Mouse (Mus musculus) liver, postnatal 0 days (tissue): ENCODE results near the gene Ces1d. TPM values are rescaled to one million over a fixed set of nuclear protein-coding genes. Genes with fewer than 3 reads are reported as not detected.

ENCODE experiments used
- ATAC-seq: fragments of 200-750 bp; cut with Nextera tagmentation; 2 replicates; pipeline ENCODE4 v1.8.0; 2017; ENCODE audit warnings: mild to moderate bottlenecking, moderate library complexity
- DNase-seq: peaks from one replicate; pipeline ENCODE4 v3.0.0-alpha.2; 2016
- H3K27ac ChIP-seq: fragments of 300-500 bp; sonication (generic); 2 replicates; pipeline ENCODE4 v1.5.1; 2014; ENCODE audit warnings: antibody characterized with exemption, moderate library complexity, mild to moderate bottlenecking, low read depth
- H3K27me3 ChIP-seq: fragments of 300-500 bp; sonication (generic); 2 replicates; pipeline ENCODE4 v1.6.1; 2014; ENCODE audit warnings: low read length, control low read depth, mixed read lengths; ENCODE audit not compliant: insufficient read depth
- H3K36me3 ChIP-seq: fragments of 300-500 bp; sonication (generic); replicated peaks from 2 replicates; pipeline ENCODE4 v1.6.1; 2014; ENCODE audit warnings: mild to moderate bottlenecking, control low read depth, low read length, moderate library complexity, mixed read lengths; ENCODE audit not compliant: insufficient read depth
- H3K4me1 ChIP-seq: fragments of 300-500 bp; sonication (generic); 2 replicates; pipeline ENCODE4 v1.6.1; 2014; ENCODE audit warnings: antibody characterized with exemption, mild to moderate bottlenecking, control low read depth; ENCODE audit not compliant: insufficient read depth
- H3K4me2 ChIP-seq: fragments of 300-500 bp; sonication (generic); 2 replicates; pipeline ENCODE4 v1.6.1; 2014; ENCODE audit warnings: low read depth, mild to moderate bottlenecking, low read length, moderate library complexity, mixed read lengths
- H3K4me3 ChIP-seq: fragments of 300-500 bp; sonication (generic); 2 replicates; pipeline ENCODE4 v1.5.1; 2014; ENCODE audit warnings: low read depth, low read length
- H3K9ac ChIP-seq: fragments of 300-500 bp; sonication (generic); replicated peaks from 2 replicates; pipeline ENCODE4 v1.6.1; 2014; ENCODE audit warnings: mild to moderate bottlenecking, moderate library complexity
- H3K9me3 ChIP-seq: fragments of 300-500 bp; sonication (generic); 2 replicates; pipeline ENCODE4 v1.6.1; 2016; ENCODE audit warnings: mild to moderate bottlenecking, control low read depth, low read length, mixed read lengths
- CTCF ChIP-seq: sonication (generic); IDR thresholded peaks from 2 replicates; pipeline ENCODE4 v1.5.1; 2016; ENCODE audit warnings: antibody characterized with exemption, low read depth
- EP300 ChIP-seq: IDR thresholded peaks from 2 replicates; pipeline ENCODE4 v1.6.1; 2016; ENCODE audit warnings: antibody characterized with exemption, low read depth, mild to moderate bottlenecking
- WGBS: fragments of 180-500 bp; shearing (Covaris S2); extraction: QIAGEN DNeasy Blood & Tissue Kit; methylation state at CpG from one replicate; pipeline ENCODE4 v1.1.7; 2014; ENCODE audit not compliant: insufficient replicate concordance; 5-methylcytosine and 5-hydroxymethylcytosine counted together
- polyA plus RNA-seq: library from polyadenylated mRNA; unstranded; fragments of >200 nt; fragmentation: Nextera tagmentation; extraction: Ambion mirVana; gene quantifications from 2 replicates; pipeline ENCODE4 v1.2.1, GENCODE M21; 2015

Ces1d gene
- polyA plus RNA-seq, 1 experiment from 2014 or later = 216 TPM

GRCm38 (mm10) chr8:93131233-93131980, 66.2 kb downstream of the Ces1d start, which contains the start of gene Ces1c:
Gene Ces1c (minus strand): TSS chr8:93131283.
- Histone ChIP-seq H3K4me1 (peaks cover 2% of the 10 kb centered on the region; the same call in 1 of the 2 replicates), H3K27ac (peak within 1 kb of the TSS; percentile 71), H3K9ac (no peak within 1 kb of the TSS), H3K4me3 (no peak within 1 kb of the TSS), H3K9me3 (no peaks in the 10 kb centered on the region), H3K4me2 (peak within 1 kb of the TSS; percentile 50), H3K27me3 (no peaks in the 10 kb centered on the region), H3K36me3 (no peaks in the 10 kb centered on the region)
- no peak for DNase-seq
- TF ChIP-seq EP300 (no peak), CTCF (no peak)
- WGBS = 40% methylated on average over 3 of the region's 3 CpGs
- ATAC-seq = peak; percentile 84

GRCm38 (mm10) chr8:93126476-93126875, 71.2 kb downstream of the Ces1d start:
- H3K27me3 ChIP-seq = no peaks in the 10 kb centered on the region
- ATAC-seq = no peak
- no peaks in the 10 kb centered on the region for H3K9me3 ChIP-seq
- no peak for DNase-seq
- TF ChIP-seq CTCF (no peak), EP300 (no peak)
- H3K9ac ChIP-seq = no peak overlapping the region
- H3K27ac ChIP-seq = no peak overlapping the region
- no peak overlapping the region for H3K4me2 ChIP-seq
- H3K36me3 ChIP-seq = no peaks in the 10 kb centered on the region
- 68% methylated on average over 2 of the region's 2 CpGs for WGBS
- H3K4me1 ChIP-seq = peaks cover 4% of the 10 kb centered on the region; the same call in 1 of the 2 replicates
- H3K4me3 ChIP-seq = no peak overlapping the region

- no peak overlapping the region for H3K9ac ChIP-seq
- 51% methylated on average over 1 of the region's 1 CpGs for WGBS
- H3K27ac ChIP-seq = peak overlapping the region; percentile 60; the same call in 1 of the 2 replicates
- H3K4me1 ChIP-seq = peaks cover 3% of the 10 kb centered on the region; the same call in 1 of the 2 replicates
- no peak overlapping the region for H3K4me2 ChIP-seq
- no peaks in the 10 kb centered on the region for H3K27me3 ChIP-seq
- ATAC-seq (peak; percentile 81), DNase-seq (no peak)
- TF ChIP-seq EP300 = no peak
- no peak for TF ChIP-seq CTCF
- no peaks in the 10 kb centered on the region for H3K9me3 ChIP-seq
- H3K4me3 ChIP-seq = no peak overlapping the region
- H3K36me3 ChIP-seq = no peaks in the 10 kb centered on the region
Observed at GRCm38 (mm10) chr8:93122005-93122404, 75.6 kb downstream of the Ces1d start.

Other genes with a start within 250 kb of the Ces1d start
- gene Slc6a2, start 237.8 kb downstream of the Ces1d start, polyA plus RNA-seq = not detected in 2 replicates
- not detected in 2 replicates for gene Ces1a, start 149.6 kb downstream of the Ces1d start, polyA plus RNA-seq
- gene Ces1b, start 117.8 kb downstream of the Ces1d start, polyA plus RNA-seq = 1.0 and 1.2 TPM in 2 replicates
- gene Ces1c, start 66.6 kb downstream of the Ces1d start, polyA plus RNA-seq = 147 and 162 TPM in 2 replicates
- 5.4 and 7.4 TPM in 2 replicates for gene Ces1e, start 31.8 kb upstream of the Ces1d start, polyA plus RNA-seq
- 0.84 and 1.1 TPM in 2 replicates for gene Ces1f, start 81.9 kb upstream of the Ces1d start, polyA plus RNA-seq
- gene Ces1g, start 139.5 kb upstream of the Ces1d start, polyA plus RNA-seq = 4.4 and 7.1 TPM in 2 replicates
- not detected in 2 replicates for gene Ces1h, start 181.9 kb upstream of the Ces1d start, polyA plus RNA-seq